Mouse (Mus musculus) liver, adult 2 months (tissue): ENCODE data around the gene Poc1a.

Source experiments
- CTCF ChIP-seq: fragments of 200-500 bp; IDR thresholded peaks from 2 replicates; pipeline ENCODE4 v1.5.1; 2011; ENCODE audit warnings: low read depth, low read length, control low read depth
- POLR2A ChIP-seq: fragments of 200-500 bp; IDR thresholded peaks from 2 replicates; pipeline ENCODE4 v1.6.1; 2011; ENCODE audit warnings: low read length, control low read depth; ENCODE audit not compliant: insufficient read depth; ENCODE audit errors: extremely low read depth

DNA sequence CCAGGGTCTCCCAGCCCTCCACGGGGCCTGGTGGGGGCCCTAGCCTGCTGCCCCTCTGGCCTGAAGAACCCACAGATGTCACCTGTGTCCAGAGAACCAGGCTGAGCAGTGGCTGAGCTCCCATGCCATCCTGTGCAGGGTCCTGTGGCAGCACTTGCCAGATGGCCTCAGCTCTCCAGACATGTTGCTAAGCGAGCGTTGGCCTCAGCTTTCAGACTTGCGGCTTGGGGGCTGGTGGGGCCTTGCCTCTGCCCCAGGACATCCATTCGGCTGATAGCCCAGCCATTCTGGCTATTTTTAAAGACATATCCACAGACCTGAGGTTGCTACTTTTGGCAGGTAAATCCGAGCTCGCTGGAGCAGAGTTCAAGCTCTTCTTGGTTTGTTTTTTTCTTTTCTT lies 93.1 kb downstream of the Poc1a start:
- TF ChIP-seq POLR2A (no peak), CTCF (no peak)
